Mouse (Mus musculus) brain, embryonic 14.5 days (tissue): ENCODE data around the gene 1110051M20Rik.

ENCODE experiments used
- CTCF ChIP-seq: fragments of 200-500 bp; IDR thresholded peaks from 2 replicates; pipeline ENCODE4 v1.5.1; 2012; ENCODE audit warnings: inconsistent platforms, mild to moderate bottlenecking, moderate library complexity, borderline replicate concordance; ENCODE audit not compliant: insufficient read depth, insufficient read length; ENCODE audit errors: extremely low read depth
- POLR2A ChIP-seq: fragments of 200-500 bp; IDR thresholded peaks from 2 replicates; pipeline ENCODE4 v1.6.1; 2012; ENCODE audit warnings: mild to moderate bottlenecking, inconsistent platforms, borderline replicate concordance; ENCODE audit not compliant: poor library complexity, insufficient read depth, insufficient read length, severe bottlenecking; ENCODE audit errors: extremely low read depth

DNA sequence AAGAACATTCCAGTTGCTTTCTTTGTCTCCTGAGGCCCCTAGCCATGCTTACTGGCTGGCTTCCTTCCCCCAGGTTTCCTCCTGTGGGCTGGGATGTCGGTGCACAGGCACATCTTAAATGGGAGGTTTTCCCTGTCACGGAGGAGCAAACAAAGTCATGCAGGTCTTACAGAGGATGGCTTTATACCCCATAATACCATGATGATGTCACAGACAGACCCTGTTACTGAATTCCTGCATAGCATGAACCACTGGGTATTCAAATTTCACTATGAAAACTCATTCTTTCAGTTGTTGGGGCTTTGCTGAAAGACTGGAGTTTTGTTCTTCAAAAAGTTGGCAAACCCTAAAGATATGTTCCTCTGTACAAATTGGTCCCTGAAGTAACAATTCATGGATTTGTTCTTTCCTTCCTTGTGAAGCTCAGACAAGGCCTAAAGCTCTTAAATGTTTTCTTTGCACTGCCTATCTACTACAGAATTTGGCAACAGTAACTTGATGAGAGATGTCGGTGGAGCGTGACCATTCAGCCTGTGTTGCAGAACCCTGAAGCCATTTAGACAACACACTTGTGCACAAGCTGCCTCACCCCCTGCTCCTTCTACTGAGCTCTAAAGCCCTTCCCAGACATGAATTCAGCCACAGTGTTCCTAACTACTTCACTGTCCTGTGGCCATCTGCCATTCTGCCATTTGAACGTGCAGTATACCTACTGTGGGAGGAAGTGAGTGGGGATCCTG lies 57.8 kb downstream of the 1110051M20Rik start:
- no peak for TF ChIP-seq CTCF
- TF ChIP-seq POLR2A, result no peak
